Mouse (Mus musculus): ENCODE measurements around the gene Chil1.

Chil1 gene

GRCm38 (mm10) chr1:134229806-134230575, 48.0 kb downstream of the Chil1 start:
- DNase-seq (ENCODE audit: low read depth, low spot score): no peak

GRCm38 (mm10) chr1:134230638-134231228, 48.8 kb downstream of the Chil1 start:
- no peak for DNase-seq (ENCODE audit: low read depth, low spot score)

- DNase-seq (ENCODE audit: low read depth, low spot score): no peak
Measured at GRCm38 (mm10) chr1:134231270-134231669, 49.3 kb downstream of the Chil1 start.

GRCm38 (mm10) chr1:134231681-134232080, 49.7 kb downstream of the Chil1 start:
- DNase-seq (ENCODE audit: low read depth, low spot score): no peak

GRCm38 (mm10) chr1:134232326-134232725, 50.4 kb downstream of the Chil1 start:
- no peak for DNase-seq (ENCODE audit: low read depth, low spot score)

GRCm38 (mm10) chr1:134232778-134233531, 51.0 kb downstream of the Chil1 start:
- no peak for DNase-seq (ENCODE audit: low read depth, low spot score)

GRCm38 (mm10) chr1:134233681-134234454, 51.9 kb downstream of the Chil1 start:
- no peak for DNase-seq (ENCODE audit: low read depth, low spot score)

- no peak for DNase-seq (ENCODE audit: low read depth, low spot score)
Measured at GRCm38 (mm10) chr1:134234455-134235390, 52.7 kb downstream of the Chil1 start.

GRCm38 (mm10) chr1:134235391-134235921, 53.5 kb downstream of the Chil1 start, which contains the start of gene Adora1:
Gene Adora1 (minus strand): TSS chr1:134235431.
- DNase-seq (ENCODE audit: low read depth, low spot score): no peak

- no peak for DNase-seq (ENCODE audit: low read depth, low spot score)
Measured at GRCm38 (mm10) chr1:134236142-134236541, 54.2 kb downstream of the Chil1 start.

- no peak for DNase-seq (ENCODE audit: low read depth, low spot score)
Measured at GRCm38 (mm10) chr1:134237438-134237837, 55.5 kb downstream of the Chil1 start.
